Mouse (Mus musculus) myocyte (in vitro differentiated cells): ENCODE measurements around the gene Sectm1a.

ENCODE experiments used
- E2F4 ChIP-seq: IDR thresholded peaks from one replicate; pipeline ENCODE4 v1.6.1; 2011; ENCODE audit warnings: mild to moderate bottlenecking, control low read depth, moderate library complexity; ENCODE audit not compliant: insufficient read depth
- MAX ChIP-seq: IDR thresholded peaks from one replicate; pipeline ENCODE4 v1.6.1; 2011; ENCODE audit warnings: low read depth, mild to moderate bottlenecking, control low read depth
- POLR2A ChIP-seq: IDR thresholded peaks from one replicate; pipeline ENCODE4 v1.6.1; 2011; ENCODE audit warnings: low read depth, mild to moderate bottlenecking, control low read depth, moderate library complexity; ENCODE audit not compliant: insufficient read length
- POLR2AphosphoS2 ChIP-seq: IDR thresholded peaks from one replicate; pipeline ENCODE4 v1.6.1; 2011; ENCODE audit warnings: low read depth, control low read depth; ENCODE audit not compliant: insufficient read length
- REST ChIP-seq: IDR thresholded peaks from one replicate; pipeline ENCODE4 v1.6.1; 2011; ENCODE audit warnings: mild to moderate bottlenecking, control low read depth, moderate library complexity; ENCODE audit not compliant: insufficient read depth, insufficient read length
- TCF12 ChIP-seq: IDR thresholded peaks from one replicate; pipeline ENCODE4 v1.6.1; 2011; ENCODE audit warnings: mild to moderate bottlenecking, control low read depth; ENCODE audit not compliant: poor library complexity, insufficient read depth, severe bottlenecking

GRCm38 (mm10) chr11:121111601-121112000 is 30.6 kb upstream of the Sectm1a start:
- TF ChIP-seq TCF12: no peak
- no peak for TF ChIP-seq POLR2A
- no peak for TF ChIP-seq POLR2AphosphoS2
- TF ChIP-seq MAX: no peak
- no peak for TF ChIP-seq REST
- no peak for TF ChIP-seq E2F4
